Mouse (Mus musculus) C2C12 (cell line): ENCODE data around the gene Thap12. TPM values are rescaled to one million over a fixed set of nuclear protein-coding genes. Genes with fewer than 3 reads are reported as not detected.
A peak's percentile ranks its signal among the peaks of the same experiment; 100 is the strongest.

Source experiments
- H3K27me3 ChIP-seq: one replicate; pipeline ENCODE4 v1.6.1; 2011; ENCODE audit not compliant: control insufficient read depth, insufficient read depth, insufficient read length
- H3K36me3 ChIP-seq: one replicate; pipeline ENCODE4 v1.6.1; 2011; ENCODE audit not compliant: control insufficient read depth, insufficient read depth
- H3K4me3 ChIP-seq: one replicate; pipeline ENCODE4 v1.5.1; 2011; ENCODE audit warnings: mild to moderate bottlenecking, control low read depth; ENCODE audit not compliant: poor library complexity, insufficient read depth, severe bottlenecking
- H3K79me2 ChIP-seq: one replicate; pipeline ENCODE4 v1.6.1; 2011; ENCODE audit not compliant: control insufficient read depth, insufficient read depth
- H3K79me3 ChIP-seq: one replicate; pipeline ENCODE4 v1.6.1; 2011; ENCODE audit warnings: low read depth, control low read depth
- H3ac ChIP-seq: one replicate; pipeline ENCODE3; 2011; ENCODE audit warnings: low read depth; ENCODE audit not compliant: control insufficient read depth, insufficient read length
- CEBPB ChIP-seq: IDR thresholded peaks from one replicate; pipeline ENCODE4 v1.6.1; 2011; ENCODE audit warnings: low read depth, mild to moderate bottlenecking, control low read depth, moderate library complexity
- CTCF ChIP-seq: IDR thresholded peaks from one replicate; pipeline ENCODE4 v1.5.1; 2011; ENCODE audit not compliant: control insufficient read depth, insufficient read depth, insufficient read length
- FOSL1 ChIP-seq: IDR thresholded peaks from one replicate; pipeline ENCODE4 v1.8.0; 2011; ENCODE audit warnings: mild to moderate bottlenecking, low read length; ENCODE audit not compliant: poor library complexity, insufficient read depth, severe bottlenecking
- MAX ChIP-seq: IDR thresholded peaks from one replicate; pipeline ENCODE4 v1.6.1; 2011; ENCODE audit warnings: mild to moderate bottlenecking, control low read depth
- MYOD1 ChIP-seq: IDR thresholded peaks from one replicate; pipeline ENCODE4 v1.6.1; 2011; ENCODE audit warnings: low read depth; ENCODE audit not compliant: control insufficient read depth, insufficient read length
- MYOG ChIP-seq: IDR thresholded peaks from one replicate; pipeline ENCODE4 v1.6.1; 2011; ENCODE audit not compliant: control insufficient read depth, insufficient read length; ENCODE audit errors: extremely low read depth
- USF1 ChIP-seq: IDR thresholded peaks from one replicate; pipeline ENCODE4 v1.6.1; 2011; ENCODE audit warnings: low read depth, mild to moderate bottlenecking, control low read depth, moderate library complexity
- polyA plus RNA-seq: library from polyadenylated mRNA; unstranded; fragments of >200 nt; fragmentation: generic; extraction: Trizol; gene quantifications from one replicate; pipeline ENCODE4 v1.2.1, GENCODE M21; 2012; ENCODE audit warnings: missing spikeins

Gene Thap12
- polyA plus RNA-seq, 1 experiment, result 22.3 TPM

DNA sequence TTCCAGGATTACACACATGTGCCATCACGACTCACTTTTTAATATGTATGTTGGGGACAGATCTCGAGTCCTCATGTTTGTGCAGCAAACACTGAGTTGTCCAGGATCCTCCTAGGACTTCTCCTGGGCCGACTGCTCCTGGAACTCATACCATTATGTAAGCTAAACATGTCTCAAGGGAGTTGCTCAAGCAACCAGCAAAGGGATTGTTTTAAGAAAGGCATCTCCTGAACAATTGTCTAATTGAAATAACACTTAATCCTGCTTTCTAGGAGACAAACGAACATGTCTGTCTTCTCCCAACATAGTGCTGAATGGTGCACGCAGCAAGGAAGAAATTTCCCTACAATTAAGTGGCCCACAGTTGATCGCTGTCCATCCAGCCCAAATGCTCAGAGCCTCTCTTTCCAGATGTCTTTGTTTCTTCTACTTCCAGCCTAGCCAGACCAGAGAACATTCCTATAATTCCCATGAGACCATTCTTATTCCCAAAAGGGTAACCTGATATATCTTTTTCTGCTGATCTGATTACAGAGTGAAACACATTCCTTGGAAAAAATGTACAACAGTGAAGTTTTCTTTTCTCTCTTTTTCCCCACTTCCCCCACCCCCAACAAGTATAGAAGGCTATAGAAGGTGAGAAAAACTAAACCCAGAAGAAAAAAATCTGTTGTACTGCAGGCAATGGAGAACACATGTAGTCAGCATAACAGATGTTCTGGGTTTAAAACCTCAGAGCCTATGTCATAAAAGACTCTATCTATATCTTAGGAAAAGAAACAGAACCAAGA, 34.8 kb upstream of the Thap12 start:
- Histone ChIP-seq H3K4me3 (no peak overlapping the region), H3ac (no peak overlapping the region), H3K79me2 (no peaks in the 10 kb centered on the region), H3K36me3 (no peaks in the 10 kb centered on the region), H3K79me3 (no peaks in the 10 kb centered on the region), H3K27me3 (no peaks in the 10 kb centered on the region)
- TF ChIP-seq CEBPB (peak; percentile 44), CTCF (no peak)

DNA sequence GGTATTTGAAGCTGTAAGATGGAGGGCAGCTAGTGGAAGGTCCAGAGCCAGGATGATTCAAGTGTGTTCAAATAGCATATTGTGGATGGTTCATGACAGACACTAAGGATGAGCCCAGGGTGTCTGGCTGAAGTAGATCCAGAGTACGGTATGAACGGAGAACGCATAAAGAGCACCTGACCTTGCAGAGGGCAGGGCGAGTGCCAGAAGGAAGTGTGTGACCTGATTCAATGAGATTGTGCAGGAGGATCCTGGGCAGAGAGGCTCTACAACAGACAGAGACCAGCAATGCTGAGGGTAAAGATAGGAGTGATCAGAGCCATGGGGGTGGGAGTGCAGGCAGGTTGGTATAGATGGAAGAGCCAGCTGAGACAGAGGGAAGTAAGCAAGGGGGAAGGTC, 32.1 kb upstream of the Thap12 start:
- H3K79me2 ChIP-seq, result no peaks in the 10 kb centered on the region
- no peak overlapping the region for H3ac ChIP-seq
- no peak overlapping the region for H3K4me3 ChIP-seq
- no peaks in the 10 kb centered on the region for H3K27me3 ChIP-seq
- no peaks in the 10 kb centered on the region for H3K36me3 ChIP-seq
- H3K79me3 ChIP-seq, result no peaks in the 10 kb centered on the region
- TF ChIP-seq USF1 (no peak), MYOG (no peak), CEBPB (no peak), MAX (no peak), FOSL1 (no peak), CTCF (no peak), MYOD1 (no peak)

DNA sequence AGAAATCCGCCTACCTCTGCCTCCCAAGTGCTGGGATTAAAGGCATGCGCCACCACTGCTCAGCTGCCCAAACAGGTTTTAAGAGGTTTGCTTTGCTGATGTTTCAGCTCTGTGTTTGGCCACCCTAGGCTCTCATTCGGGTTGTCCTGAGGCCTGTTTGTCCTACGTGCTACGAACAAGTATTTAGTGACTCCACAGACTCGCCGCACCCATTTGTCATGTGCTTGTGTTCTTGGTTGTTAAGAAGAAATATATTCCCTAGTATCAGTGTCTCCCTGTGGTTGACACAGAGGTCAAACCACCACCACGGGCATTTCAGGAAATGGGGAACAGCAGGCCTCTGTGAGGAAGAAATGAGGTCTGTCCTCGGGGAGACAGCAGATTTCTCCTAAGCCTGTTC, 31.5 kb upstream of the Thap12 start:
- TF ChIP-seq FOSL1, result no peak
- TF ChIP-seq MAX, result no peak
- TF ChIP-seq CTCF, result no peak
- no peak for TF ChIP-seq MYOG
- no peak for TF ChIP-seq CEBPB
- no peak for TF ChIP-seq USF1
- no peak for TF ChIP-seq MYOD1
- Histone ChIP-seq H3K79me3 (no peaks in the 10 kb centered on the region), H3K4me3 (no peak overlapping the region), H3K27me3 (no peaks in the 10 kb centered on the region), H3K79me2 (no peaks in the 10 kb centered on the region), H3K36me3 (no peaks in the 10 kb centered on the region), H3ac (no peak overlapping the region)

DNA sequence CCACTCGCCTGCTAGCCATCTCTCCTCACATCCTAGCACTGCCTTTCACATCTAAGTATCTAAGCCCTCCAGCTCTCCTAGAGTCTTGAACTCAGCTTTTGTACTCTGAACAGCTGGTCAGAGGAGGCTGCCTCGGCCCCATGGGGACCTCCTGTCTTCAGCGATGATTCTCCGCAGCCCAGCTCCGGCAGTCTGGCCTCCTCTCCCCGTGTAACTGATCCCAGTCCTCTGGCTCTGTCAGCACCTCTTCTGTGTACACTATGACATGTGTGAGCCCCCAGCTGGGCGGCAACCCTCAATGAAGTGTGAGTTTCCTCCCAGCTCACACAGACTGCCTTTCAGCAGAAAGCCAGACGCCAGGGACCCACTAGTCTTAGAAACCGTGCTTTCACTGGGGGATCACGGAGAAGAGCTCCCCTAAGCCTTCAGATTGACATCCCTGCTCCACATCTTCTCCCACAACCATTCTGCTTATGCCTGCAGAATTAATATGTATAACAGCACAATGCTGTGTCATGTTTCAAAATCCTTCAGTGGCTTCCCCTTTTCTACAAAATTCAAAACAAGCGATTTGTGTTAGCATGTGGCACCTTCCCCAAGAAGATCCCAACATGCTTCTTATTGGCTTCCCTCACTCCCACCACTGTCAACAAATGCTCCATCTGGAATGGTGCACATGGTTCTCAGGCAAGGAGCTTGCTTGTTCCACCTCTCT, 30.5 kb upstream of the Thap12 start:
- H3K4me3 ChIP-seq, result no peak overlapping the region

DNA sequence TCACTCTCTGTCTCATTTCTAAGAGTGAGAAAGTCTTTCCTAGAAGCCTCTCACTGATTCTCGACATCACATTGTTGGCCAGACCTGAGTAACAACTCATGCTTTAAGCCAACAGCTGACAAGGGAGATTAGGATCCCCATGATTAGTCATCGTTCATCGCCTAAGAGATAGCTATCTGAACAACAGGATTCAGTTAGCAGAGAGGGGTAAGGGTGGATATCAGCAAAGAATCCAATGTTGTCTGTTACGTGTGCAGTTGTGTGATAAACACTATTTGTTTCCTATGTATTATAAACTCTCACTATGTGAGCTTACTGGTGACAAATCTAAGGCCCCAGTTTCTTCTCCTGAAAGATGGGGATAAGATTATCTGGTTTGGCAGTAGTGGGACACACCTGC, 28.6 kb upstream of the Thap12 start:
- no peaks in the 10 kb centered on the region for H3K36me3 ChIP-seq
- no peaks in the 10 kb centered on the region for H3K79me2 ChIP-seq
- H3K4me3 ChIP-seq, result no peak overlapping the region
- TF ChIP-seq USF1 (no peak), MYOD1 (peak; percentile 56)
- no peaks in the 10 kb centered on the region for H3K79me3 ChIP-seq
- no peak overlapping the region for H3ac ChIP-seq
- H3K27me3 ChIP-seq, result no peaks in the 10 kb centered on the region

More for the DNA sequence above, 30.5 kb upstream of the Thap12 start:
- no peak overlapping the region for H3ac ChIP-seq
- no peaks in the 10 kb centered on the region for H3K79me2 ChIP-seq
- H3K27me3 ChIP-seq, result no peaks in the 10 kb centered on the region
- TF ChIP-seq USF1 (no peak), MAX (no peak), MYOG (no peak), MYOD1 (no peak), FOSL1 (no peak), CEBPB (no peak), CTCF (no peak)
- H3K79me3 ChIP-seq, result no peaks in the 10 kb centered on the region
- no peaks in the 10 kb centered on the region for H3K36me3 ChIP-seq

DNA sequence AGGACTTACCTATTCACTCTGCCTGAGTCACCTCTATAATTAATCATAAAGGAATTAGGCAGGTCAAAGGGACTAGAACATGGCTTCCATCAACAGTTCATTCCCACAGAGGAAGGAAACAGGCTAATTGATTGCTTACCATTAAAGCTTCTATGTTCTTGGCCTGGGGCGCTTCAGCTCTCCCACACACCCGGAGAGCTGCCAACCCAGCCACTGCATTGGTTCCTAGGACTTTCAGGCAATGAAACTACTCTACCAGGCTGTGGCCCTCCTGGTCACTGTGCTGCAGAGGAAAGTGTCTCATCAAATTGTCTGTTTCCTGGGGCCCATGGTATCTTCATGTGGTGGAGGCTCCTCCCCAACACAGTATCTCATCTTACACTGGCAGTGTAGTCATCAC, 25.4 kb upstream of the Thap12 start:
- Histone ChIP-seq H3K79me3 (no peaks in the 10 kb centered on the region), H3K36me3 (no peaks in the 10 kb centered on the region), H3K79me2 (no peaks in the 10 kb centered on the region), H3K4me3 (no peak overlapping the region), H3ac (no peak overlapping the region), H3K27me3 (no peaks in the 10 kb centered on the region)
- no peak for TF ChIP-seq MYOG
- no peak for TF ChIP-seq CTCF
- no peak for TF ChIP-seq MAX
- no peak for TF ChIP-seq FOSL1
- TF ChIP-seq CEBPB, result no peak
- no peak for TF ChIP-seq USF1
- no peak for TF ChIP-seq MYOD1
